Mouse (Mus musculus) MEL (cell line): Measurements from ENCODE around the gene Hfe2. TPM values are rescaled to one million over a fixed set of nuclear protein-coding genes. Genes with fewer than 3 reads are reported as not detected.

Source experiments
- DNase-seq: peaks from one replicate; pipeline ENCODE4 v3.0.0; 2011; ENCODE audit warnings: low read depth, low spot score
- H3K27ac ChIP-seq: 2 replicates; pipeline ENCODE4 v1.5.1; 2012; ENCODE audit warnings: low read depth, mild to moderate bottlenecking, control low read depth, low read length, moderate library complexity; ENCODE audit not compliant: control insufficient read depth
- H3K27me3 ChIP-seq, 2 experiments: fragments of 150-350 bp in 1 of 2; sonication (generic) in 1 of 2; 2 replicates each; pipeline ENCODE4 v1.6.1; 2012; ENCODE audit warnings: low read length in 2 of 2, mild to moderate bottlenecking in 2 of 2, improper control_type of control experiment in 1 of 2, moderate library complexity in 1 of 2; ENCODE audit not compliant: insufficient read depth in 2 of 2, control insufficient read depth in 1 of 2
- H3K36me3 ChIP-seq, 2 experiments: 2 replicates each; pipeline ENCODE4 v1.6.1; 2012 to 2014; ENCODE audit warnings: low read length in 2 of 2, improper control_type of control experiment in 1 of 2, inconsistent platforms in 1 of 2, mild to moderate bottlenecking in 1 of 2; ENCODE audit not compliant: insufficient read depth in 2 of 2, control insufficient read depth in 1 of 2
- H3K4me1 ChIP-seq, 2 experiments: fragments of 150-350 bp in 1 of 2; sonication (generic) in 1 of 2; 2 replicates each; pipeline ENCODE4 v1.6.1; 2012; ENCODE audit warnings: low read length in 2 of 2, improper control_type of control experiment in 1 of 2, mild to moderate bottlenecking in 1 of 2; ENCODE audit not compliant: insufficient read depth in 2 of 2, control insufficient read depth in 1 of 2
- H3K4me3 ChIP-seq, 2 experiments: fragments of 150-350 bp in 1 of 2; sonication (generic) in 1 of 2; 2 replicates each; pipeline ENCODE4 v1.5.1; 2012; ENCODE audit warnings: low read depth in 2 of 2, low read length in 2 of 2, mild to moderate bottlenecking in 2 of 2, moderate library complexity in 2 of 2, control low read depth in 1 of 2, improper control_type of control experiment in 1 of 2; ENCODE audit not compliant: control insufficient read depth in 1 of 2, insufficient read depth in 1 of 2
- H3K79me2 ChIP-seq: 2 replicates; pipeline ENCODE4 v1.6.1; 2012; ENCODE audit warnings: mild to moderate bottlenecking, low read length, moderate library complexity; ENCODE audit not compliant: control insufficient read depth, poor library complexity, insufficient read depth
- H3K9ac ChIP-seq: 2 replicates; pipeline ENCODE4 v1.6.1; 2012; ENCODE audit warnings: low read depth, mild to moderate bottlenecking, control low read depth, low read length, moderate library complexity; ENCODE audit not compliant: control insufficient read depth, poor library complexity, severe bottlenecking
- H3K9me3 ChIP-seq: fragments of 150-350 bp; sonication (generic); replicated peaks from 2 replicates; pipeline ENCODE4 v1.6.1; 2012; ENCODE audit warnings: mild to moderate bottlenecking, low read length, improper control_type of control experiment, moderate library complexity; ENCODE audit not compliant: insufficient read depth
- BHLHE40 ChIP-seq: IDR thresholded peaks from 2 replicates; pipeline ENCODE4 v1.6.1; 2012; ENCODE audit warnings: low read depth, mild to moderate bottlenecking, inconsistent platforms, low read length, improper control_type of control experiment, borderline replicate concordance
- CTCF ChIP-seq, 3 experiments: IDR thresholded peaks in 2 of 3; conservative IDR thresholded peaks in 1 of 3; 2 replicates each; pipeline ENCODE4 v1.5.1; 2011 to 2012; ENCODE audit warnings: low read length in 3 of 3, low read depth in 2 of 3, mild to moderate bottlenecking in 2 of 3, improper control_type of control experiment in 1 of 3, inconsistent platforms in 1 of 3, mixed read lengths in 1 of 3, moderate library complexity in 1 of 3; ENCODE audit not compliant: control insufficient read depth in 1 of 3, insufficient read depth in 1 of 3, poor library complexity in 1 of 3, severe bottlenecking in 1 of 3
- E2F4 ChIP-seq: IDR thresholded peaks from 2 replicates; pipeline ENCODE4 v1.6.1; 2011; ENCODE audit warnings: low read depth, low read length, improper control_type of control experiment, borderline replicate concordance
- ELF1 ChIP-seq: IDR thresholded peaks from 2 replicates; pipeline ENCODE4 v1.6.1; 2014; ENCODE audit warnings: low read depth, mild to moderate bottlenecking, inconsistent platforms, low read length, improper control_type of control experiment, moderate library complexity
- EP300 ChIP-seq, 2 experiments: IDR thresholded peaks; 2 replicates each; pipeline ENCODE4 v1.6.1; 2011; ENCODE audit warnings: improper control_type of control experiment in 2 of 2, low read length in 2 of 2, low read depth in 1 of 2, mild to moderate bottlenecking in 1 of 2
- ETS1 ChIP-seq: IDR thresholded peaks from 2 replicates; pipeline ENCODE4 v1.6.1; 2012; ENCODE audit warnings: low read depth, mild to moderate bottlenecking, inconsistent platforms, low read length, improper control_type of control experiment, moderate library complexity
- GATA1 ChIP-seq: IDR thresholded peaks from 2 replicates; pipeline ENCODE4 v1.6.1; 2011; ENCODE audit warnings: low read depth, low read length, improper control_type of control experiment
- HCFC1 ChIP-seq: IDR thresholded peaks from 2 replicates; pipeline ENCODE4 v1.6.1; 2012; ENCODE audit warnings: low read depth, mild to moderate bottlenecking, inconsistent platforms, low read length, improper control_type of control experiment, moderate library complexity
- JUND ChIP-seq: IDR thresholded peaks from 2 replicates; pipeline ENCODE4 v1.6.1; 2011; ENCODE audit warnings: low read depth, mild to moderate bottlenecking, improper control_type of control experiment, low read length
- MAFK ChIP-seq: IDR thresholded peaks from 2 replicates; pipeline ENCODE4 v1.6.1; 2011; ENCODE audit warnings: low read depth, mild to moderate bottlenecking, low read length, improper control_type of control experiment, borderline replicate concordance
- MAX ChIP-seq: IDR thresholded peaks from 2 replicates; pipeline ENCODE4 v1.6.1; 2011; ENCODE audit warnings: low read length, improper control_type of control experiment
- MAZ ChIP-seq: IDR thresholded peaks from 2 replicates; pipeline ENCODE4 v1.6.1; 2012; ENCODE audit warnings: low read depth, mild to moderate bottlenecking, inconsistent platforms, low read length, improper control_type of control experiment
- MEF2A ChIP-seq: IDR thresholded peaks from 2 replicates; pipeline ENCODE4 v1.6.1; 2014; ENCODE audit warnings: low read depth, mild to moderate bottlenecking, inconsistent platforms, low read length, improper control_type of control experiment; ENCODE audit not compliant: poor library complexity, insufficient replicate concordance, severe bottlenecking; ENCODE audit errors: extremely low read depth
- MXI1 ChIP-seq: IDR thresholded peaks from 2 replicates; pipeline ENCODE4 v1.6.1; 2011; ENCODE audit warnings: mild to moderate bottlenecking, low read depth, low read length, improper control_type of control experiment
- MYC ChIP-seq: IDR thresholded peaks from 2 replicates; pipeline ENCODE4 v1.6.1; 2011; ENCODE audit warnings: low read depth, mild to moderate bottlenecking, low read length, improper control_type of control experiment, moderate library complexity
- NELFE ChIP-seq: IDR thresholded peaks from 2 replicates; pipeline ENCODE4 v1.6.1; 2011; ENCODE audit warnings: low read depth, low read length, improper control_type of control experiment
- NRF1 ChIP-seq: IDR thresholded peaks from 2 replicates; pipeline ENCODE4 v1.6.1; 2014; ENCODE audit warnings: low read depth, mild to moderate bottlenecking, inconsistent platforms, low read length, improper control_type of control experiment, moderate library complexity; ENCODE audit not compliant: poor library complexity, insufficient read depth, severe bottlenecking
- POLR2A ChIP-seq, 2 experiments: IDR thresholded peaks; 2 replicates each; pipeline ENCODE4 v1.6.1; 2011 to 2012; ENCODE audit warnings: low read length in 2 of 2, mild to moderate bottlenecking in 2 of 2, control low read depth in 1 of 2, improper control_type of control experiment in 1 of 2, low read depth in 1 of 2, moderate library complexity in 1 of 2; ENCODE audit not compliant: control insufficient read depth in 1 of 2, insufficient read depth in 1 of 2, poor library complexity in 1 of 2
- POLR2AphosphoS2 ChIP-seq: IDR thresholded peaks from 2 replicates; pipeline ENCODE4 v1.6.1; 2011; ENCODE audit warnings: low read length, improper control_type of control experiment
- POLR2AphosphoS5 ChIP-seq: IDR thresholded peaks from 2 replicates; pipeline ENCODE4 v1.6.1; 2012; ENCODE audit warnings: low read depth, borderline replicate concordance, mild to moderate bottlenecking, inconsistent platforms, low read length, moderate library complexity, mixed read lengths
- RAD21 ChIP-seq: IDR thresholded peaks from 2 replicates; pipeline ENCODE4 v1.6.1; 2011; ENCODE audit warnings: mild to moderate bottlenecking, low read depth, low read length, improper control_type of control experiment
- SIN3A ChIP-seq: IDR thresholded peaks from 2 replicates; pipeline ENCODE4 v1.6.1; 2012; ENCODE audit warnings: low read length, improper control_type of control experiment, inconsistent platforms
- SMC3 ChIP-seq: IDR thresholded peaks from 2 replicates; pipeline ENCODE4 v1.6.1; 2011; ENCODE audit warnings: low read depth, low read length, improper control_type of control experiment
- UBTF ChIP-seq: IDR thresholded peaks from 2 replicates; pipeline ENCODE4 v1.6.1; 2012; ENCODE audit warnings: low read depth, mild to moderate bottlenecking, inconsistent platforms, low read length, improper control_type of control experiment, moderate library complexity, borderline replicate concordance; ENCODE audit not compliant: insufficient read depth
- USF1 ChIP-seq: IDR thresholded peaks from 2 replicates; pipeline ENCODE4 v1.6.1; 2014; ENCODE audit warnings: low read depth, mild to moderate bottlenecking, inconsistent platforms, low read length, improper control_type of control experiment, moderate library complexity
- USF2 ChIP-seq, 2 experiments: IDR thresholded peaks; 2 replicates each; pipeline ENCODE4 v1.6.1; 2011 to 2012; ENCODE audit warnings: improper control_type of control experiment in 2 of 2, low read length in 2 of 2, borderline replicate concordance in 1 of 2, inconsistent platforms in 1 of 2, low read depth in 1 of 2, mild to moderate bottlenecking in 1 of 2; ENCODE audit not compliant: insufficient read depth in 1 of 2
- ZC3H11A ChIP-seq: IDR thresholded peaks from 2 replicates; pipeline ENCODE4 v1.6.1; 2012; ENCODE audit warnings: low read depth, mild to moderate bottlenecking, inconsistent platforms, low read length, improper control_type of control experiment
- ZMIZ1 ChIP-seq: IDR thresholded peaks from 2 replicates; pipeline ENCODE4 v1.6.1; 2012; ENCODE audit warnings: low read depth, mild to moderate bottlenecking, inconsistent platforms, low read length, improper control_type of control experiment, moderate library complexity
- ZNF384 ChIP-seq: IDR thresholded peaks from 2 replicates; pipeline ENCODE4 v1.6.1; 2012; ENCODE audit warnings: low read depth, mild to moderate bottlenecking, inconsistent platforms, low read length, improper control_type of control experiment
- polyA plus RNA-seq, 2 experiments: library from polyadenylated mRNA; stranded (reverse) in 1 of 2; unstranded in 1 of 2; fragments of >175 nt in 1 of 2; fragments of >200 nt in 1 of 2; gene quantifications; 2 replicates each; pipeline versions ENCODE4 v1.2.1 to v1.2.4; 2012; ENCODE audit warnings: low replicate concordance in 2 of 2, low read depth in 1 of 2; ENCODE audit not compliant: insufficient read length in 2 of 2, insufficient read depth in 1 of 2, missing spikeins in 1 of 2
- total RNA-seq: library from RNA; depleted of rRNA; stranded (reverse); fragments of 300-350 nt; gene quantifications from 2 replicates; pipeline ENCODE4 v1.2.3, GENCODE M21; 2012

Gene Hfe2
- total and polyA plus RNA-seq, 3 experiments: not detected

DNA sequence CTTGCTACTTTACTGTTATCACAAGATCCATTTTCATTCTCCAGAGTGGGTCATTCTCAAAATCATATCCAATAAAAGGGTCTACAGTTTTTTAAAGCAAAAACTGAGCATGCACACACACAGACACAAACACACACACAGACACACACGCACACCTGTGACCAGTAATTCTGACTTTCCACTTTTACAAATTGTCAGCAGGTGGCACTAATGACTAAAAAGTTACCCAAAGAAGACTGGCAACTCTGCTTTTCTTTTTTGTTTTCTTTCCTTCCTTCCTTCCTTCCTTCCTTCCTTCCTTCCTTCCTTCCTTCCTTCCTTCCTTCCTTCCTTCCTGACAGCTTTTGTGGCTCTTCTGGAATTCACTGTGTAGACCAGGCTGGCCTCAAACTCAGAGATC lies 20.6 kb downstream of the Hfe2 start:
- Histone ChIP-seq H3K27me3 (no peaks in the 10 kb centered on the region), H3K9me3 (no peaks in the 10 kb centered on the region), H3K27ac (no peak overlapping the region), H3K9ac (no peak overlapping the region), H3K4me3 (no peak overlapping the region), H3K36me3 (peaks cover 0 to 4% of the 10 kb centered on the region in 2 experiments; a peak in 2 of 4 replicates)
- peak; percentile 57 for DNase-seq
- TF ChIP-seq POLR2A (IDR thresholded peaks at IDR 0.05; ENCODE audit: control insufficient read depth in 1 of 2, insufficient read depth in 1 of 2, low read depth in 1 of 2, low read length in 2 of 2, poor library complexity in 1 of 2) (no peak), SMC3 (peak; percentile 87), EP300 (IDR thresholded peaks at IDR 0.05; ENCODE audit: low read depth in 1 of 2, low read length in 2 of 2) (no peak), ETS1 (no peak), ZC3H11A (peak; percentile 83), USF1 (no peak), E2F4 (no peak), SIN3A (peak; percentile 62), CTCF (IDR thresholded peaks at IDR 0.05 in 2 of 3, conservative IDR thresholded peaks at IDR 0.05 in 1 of 3; ENCODE audit: control insufficient read depth in 1 of 3, insufficient read depth in 1 of 3, low read depth in 2 of 3, low read length in 3 of 3, poor library complexity in 1 of 3, severe bottlenecking in 1 of 3) (peak; percentile 21 to 83 (median 23); a peak in 4 of 6 replicates), RAD21 (peak; percentile 87)
- TF ChIP-seq, all 39 proteins: peak for 5
- H3K4me1 ChIP-seq: peaks cover 7 to 8% of the 10 kb centered on the region in 2 experiments
- H3K79me2 ChIP-seq: no peaks in the 10 kb centered on the region

DNA sequence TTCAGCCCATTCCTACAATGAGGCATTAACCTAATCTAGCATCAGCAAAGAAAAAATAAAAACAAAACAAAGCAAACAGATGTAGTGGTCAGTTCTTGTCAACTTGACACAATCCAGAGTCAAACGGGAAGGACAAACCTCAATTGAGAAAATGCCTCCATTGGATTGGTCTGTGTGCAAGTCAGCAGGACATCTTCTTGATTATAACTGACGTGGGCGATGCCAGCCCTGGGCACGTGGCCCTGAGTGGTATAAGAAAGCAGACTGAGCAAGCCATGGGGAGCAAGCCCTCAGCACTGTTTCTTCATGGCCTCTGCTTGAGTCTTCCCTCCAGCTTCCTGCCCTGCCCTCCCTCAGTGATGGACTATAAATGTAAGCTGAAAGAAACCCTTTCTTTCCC lies 21.9 kb downstream of the Hfe2 start:
- peaks cover 6 to 11% of the 10 kb centered on the region in 2 experiments for H3K4me1 ChIP-seq
- H3K36me3 ChIP-seq: peaks cover 0 to 5% of the 10 kb centered on the region in 2 experiments; a peak in 2 of 4 replicates
- peak; percentile 58 for DNase-seq
- H3K27me3 ChIP-seq: no peaks in the 10 kb centered on the region
- peak overlapping the region; percentile 3 to 24; a peak in 2 of 4 replicates for H3K4me3 ChIP-seq
- H3K27ac ChIP-seq: no peak overlapping the region
- peak overlapping the region; percentile 42 for H3K9ac ChIP-seq
- H3K79me2 ChIP-seq: no peaks in the 10 kb centered on the region
- no peaks in the 10 kb centered on the region for H3K9me3 ChIP-seq
- TF ChIP-seq ZNF384 (no peak), MEF2A (no peak), SIN3A (no peak), MAFK (no peak), NELFE (no peak), MYC (0 out of 2 replicates have a peak, but pooled peaks have one; percentile 12), POLR2AphosphoS2 (no peak), ETS1 (no peak), ELF1 (no peak), JUND (no peak), ZC3H11A (no peak), NRF1 (no peak), POLR2AphosphoS5 (no peak), MAX (peak; percentile 68), GATA1 (no peak), USF1 (peak; percentile 71), SMC3 (no peak), E2F4 (no peak), MXI1 (peak; percentile 47; the same call in 1 of the 2 replicates), ZMIZ1 (no peak; the same call in 1 of the 2 replicates), MAZ (no peak), BHLHE40 (no peak), CTCF (IDR thresholded peaks at IDR 0.05 in 2 of 3, conservative IDR thresholded peaks at IDR 0.05 in 1 of 3; ENCODE audit: control insufficient read depth in 1 of 3, insufficient read depth in 1 of 3, low read depth in 2 of 3, low read length in 3 of 3, poor library complexity in 1 of 3, severe bottlenecking in 1 of 3) (no peak), UBTF (no peak), HCFC1 (no peak), USF2 (IDR thresholded peaks at IDR 0.05; ENCODE audit: borderline replicate concordance in 1 of 2, insufficient read depth in 1 of 2, low read depth in 1 of 2, low read length in 2 of 2) (no peak)
